Mouse (Mus musculus) pancreas, adult 10 weeks (tissue): ENCODE data around the gene Troap. TPM values are rescaled to one million over a fixed set of nuclear protein-coding genes. Genes with fewer than 3 reads are reported as not detected.

Source experiments
- polyA plus RNA-seq: library from polyadenylated mRNA; stranded (reverse); fragments of 350-450 nt; fragmentation: Illumina TruSeq; extraction: RNeasy Lipid Tissue Mini Kit (QIAGEN cat#74804); gene quantifications from one replicate; pipeline ENCODE4 v1.2.3, GENCODE M21; 2015; ENCODE audit warnings: low read depth, low replicate concordance; ENCODE audit not compliant: insufficient read depth

Troap gene
- polyA plus RNA-seq = 0.35 TPM

GRCm38 (mm10) chr15:99074019-99074599 is at the start of gene Troap:
TSS of gene Troap (plus strand) at chr15:99074575.

GRCm38 (mm10) chr15:99029619-99030584 is 44.5 kb upstream of the Troap start, which contains the start of gene Tuba1c:
TSS of gene Tuba1c (plus strand) at chr15:99029891.

GRCm38 (mm10) chr15:99055040-99055439 is 19.3 kb upstream of the Troap start, which contains the start of gene Prph:
TSS of gene Prph (plus strand) at chr15:99055174.

GRCm38 (mm10) chr15:99087253-99088075 is 13.1 kb downstream of the Troap start, which contains the start of gene C1ql4:
TSS of gene C1ql4 (minus strand) at chr15:99087817.

GRCm38 (mm10) chr15:99092870-99093269 is 18.5 kb downstream of the Troap start, which contains the start of gene Dnajc22:
TSS of gene Dnajc22 (plus strand) at chr15:99093170.

GRCm38 (mm10) chr15:99125711-99126080 is 51.3 kb downstream of the Troap start, which contains the start of gene Spats2:
TSS of gene Spats2 (plus strand) at chr15:99125916.

Other genes with a start within 250 kb of the Troap start
- 11.2 TPM for gene Prkag1, start 243.1 kb upstream of the Troap start, polyA plus RNA-seq
- gene Kmt2d, start 203.4 kb upstream of the Troap start, polyA plus RNA-seq = 12.0 TPM
- gene Rhebl1, start 180.0 kb upstream of the Troap start, polyA plus RNA-seq = 0.92 TPM
- gene Dhh, start 176.0 kb upstream of the Troap start, polyA plus RNA-seq = 0.87 TPM
- gene Lmbr1l, start 156.3 kb upstream of the Troap start, polyA plus RNA-seq = 9.3 TPM
- 83.4 TPM for gene Tuba1b, start 140.0 kb upstream of the Troap start, polyA plus RNA-seq
- not detected for gene Gm49450, start 121.0 kb upstream of the Troap start, polyA plus RNA-seq
- gene Tuba1a, start 120.9 kb upstream of the Troap start, polyA plus RNA-seq = 66.0 TPM
- 14.2 TPM for gene Tuba1c, start 44.7 kb upstream of the Troap start, polyA plus RNA-seq
- 3.3 TPM for gene Prph, start 19.4 kb upstream of the Troap start, polyA plus RNA-seq
- not detected for gene C1ql4, start 13.2 kb downstream of the Troap start, polyA plus RNA-seq
- gene Dnajc22, start 18.6 kb downstream of the Troap start, polyA plus RNA-seq = 0.72 TPM
- gene Spats2, start 51.3 kb downstream of the Troap start, polyA plus RNA-seq = 1.5 TPM
- 0.70 TPM for gene Kcnh3, start 150.3 kb downstream of the Troap start, polyA plus RNA-seq
- gene Mcrs1, start 177.4 kb downstream of the Troap start, polyA plus RNA-seq = 14.0 TPM
- gene Prpf40b, start 220.5 kb downstream of the Troap start, polyA plus RNA-seq = 33.0 TPM
- gene Fam186b, start 221.3 kb downstream of the Troap start, polyA plus RNA-seq = not detected